Mouse (Mus musculus): ENCODE measurements around the gene Pik3r2.
A peak's percentile ranks its signal among the peaks of the same experiment; 100 is the strongest.

Pik3r2 gene

GRCm38 (mm10) chr8:70758308-70758615, 18.3 kb downstream of the Pik3r2 start:
- peak in 1 of 2 experiments; percentile 69 for DNase-seq (ENCODE audit: low spot score in 2 of 2)

GRCm38 (mm10) chr8:70757523-70758307, 18.8 kb downstream of the Pik3r2 start:
- DNase-seq (ENCODE audit: low spot score in 2 of 2), result no peak

GRCm38 (mm10) chr8:70756476-70757040, 20.0 kb downstream of the Pik3r2 start:
- no peak for DNase-seq (ENCODE audit: low spot score in 2 of 2)

GRCm38 (mm10) chr8:70755661-70756475, 20.6 kb downstream of the Pik3r2 start:
- DNase-seq (ENCODE audit: low spot score in 2 of 2), result no peak

GRCm38 (mm10) chr8:70754871-70755660, 21.4 kb downstream of the Pik3r2 start:
- peak in 1 of 2 experiments; percentile 72 for DNase-seq (ENCODE audit: low spot score in 2 of 2)

GRCm38 (mm10) chr8:70754043-70754870, 22.3 kb downstream of the Pik3r2 start, which contains the start of gene Rab3a:
TSS of gene Rab3a (plus strand) at chr8:70754679.
- DNase-seq (ENCODE audit: low spot score in 2 of 2), result peak; percentile 89 to 94

- peak in 1 of 2 experiments; percentile 57 for DNase-seq (ENCODE audit: low spot score in 2 of 2)
Measured at GRCm38 (mm10) chr8:70753151-70753550, 23.4 kb downstream of the Pik3r2 start.

- no peak for DNase-seq (ENCODE audit: low spot score in 2 of 2)
Measured at GRCm38 (mm10) chr8:70752000-70752764, 24.3 kb downstream of the Pik3r2 start.

GRCm38 (mm10) chr8:70750128-70750680, 26.3 kb downstream of the Pik3r2 start:
- DNase-seq (ENCODE audit: low spot score in 2 of 2), result no peak

- no peak for DNase-seq (ENCODE audit: low spot score in 2 of 2)
Measured at GRCm38 (mm10) chr8:70749097-70749674, 27.3 kb downstream of the Pik3r2 start.

GRCm38 (mm10) chr8:70748246-70749096, 28.0 kb downstream of the Pik3r2 start:
- no peak for DNase-seq (ENCODE audit: low spot score in 2 of 2)

GRCm38 (mm10) chr8:70747211-70747890, 29.2 kb downstream of the Pik3r2 start:
- no peak for DNase-seq (ENCODE audit: low spot score in 2 of 2)

- no peak for DNase-seq (ENCODE audit: low spot score in 2 of 2)
Measured at GRCm38 (mm10) chr8:70746676-70747075, 29.8 kb downstream of the Pik3r2 start.

- no peak for DNase-seq (ENCODE audit: low spot score in 2 of 2)
Measured at GRCm38 (mm10) chr8:70745691-70746220, 30.8 kb downstream of the Pik3r2 start.

- DNase-seq (ENCODE audit: low spot score in 2 of 2), result no peak
Measured at GRCm38 (mm10) chr8:70744806-70745205, 31.7 kb downstream of the Pik3r2 start.

- DNase-seq (ENCODE audit: low spot score in 2 of 2), result no peak
Measured at GRCm38 (mm10) chr8:70743656-70744590, 32.6 kb downstream of the Pik3r2 start.
